Mouse (Mus musculus): ENCODE measurements around the gene Plekhb1. TPM values are rescaled to one million over a fixed set of nuclear protein-coding genes. Genes with fewer than 3 reads are reported as not detected.

The Plekhb1 gene
- 10.3 and 10.4 TPM in 2 replicates for polyA plus RNA-seq (2015; fragmentation: Nextera tagmentation; extraction: Ambion mirVana)

DNA sequence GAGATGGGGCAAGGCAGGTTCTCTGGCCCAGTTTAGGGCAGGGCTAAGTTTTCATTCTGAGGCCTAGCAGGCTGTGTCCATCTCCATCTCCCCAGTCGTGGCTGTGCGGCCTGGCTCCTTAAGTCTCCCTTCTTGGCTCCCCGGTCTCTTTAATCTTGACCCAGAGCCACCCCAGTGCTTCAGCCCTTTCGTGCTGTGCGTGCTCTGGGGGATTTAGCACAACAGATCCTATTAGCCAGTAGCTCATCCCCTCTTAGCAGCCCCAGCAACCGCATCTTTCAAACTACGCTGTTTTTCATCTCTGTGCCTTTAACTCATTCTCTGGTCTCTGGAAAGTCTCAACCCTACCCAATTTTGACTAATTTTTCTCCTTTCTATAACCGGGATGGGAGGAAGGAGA lies at the start of gene Plekhb1:
TSS of gene Plekhb1 (minus strand) at position 184 of the 400 bp plus-strand sequence.
- Histone ChIP-seq H3K4me3 (no peak within 1 kb of the TSS), H3K4me1 (peaks cover 20% of the 10 kb centered on the region), H3K9me3 (no peaks in the 10 kb centered on the region), H3K27ac (peak within 1 kb of the TSS; percentile 26; the same call in 1 of the 2 replicates), H3K9ac (no peak within 1 kb of the TSS), H3K27me3 (replicated peaks) (no peaks in the 10 kb centered on the region), H3K36me3 (replicated peaks) (no peaks in the 10 kb centered on the region), H3K4me2 (peak within 1 kb of the TSS; percentile 37)
- WGBS: 29% methylated on average over 8 of the region's 8 CpGs
- no peak for ATAC-seq (replicated peaks)

DNA sequence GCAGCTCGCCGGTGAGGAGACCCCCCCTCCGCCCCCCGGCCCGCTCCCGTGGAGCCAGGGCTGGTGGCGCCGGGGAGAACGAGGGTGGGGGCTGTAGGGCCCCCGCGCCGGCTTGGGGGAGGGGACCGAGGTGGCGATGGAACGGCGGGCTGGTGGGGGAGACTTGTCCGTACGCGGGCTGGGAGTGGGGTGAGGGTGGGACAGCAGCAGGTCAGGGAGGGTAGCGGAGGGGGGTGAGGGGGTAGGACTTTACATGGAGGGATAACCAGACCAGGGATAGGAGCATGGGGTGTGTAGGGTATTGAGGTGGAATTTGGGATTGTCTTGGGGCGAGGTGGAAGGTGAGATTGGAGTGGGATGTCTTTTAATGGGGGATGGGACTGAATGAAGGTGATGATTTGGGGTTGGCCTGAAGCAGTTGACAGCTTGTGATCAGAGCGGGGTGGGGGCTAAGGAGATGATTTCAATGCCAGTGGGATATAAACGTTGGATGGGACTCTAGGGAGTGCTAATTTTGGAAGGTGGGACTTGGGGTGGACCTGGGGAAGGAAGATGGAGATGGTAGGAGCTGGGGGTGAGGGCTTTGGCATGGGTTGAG lies 44.8 kb upstream of the Plekhb1 start:
- no peak; the same call in 1 of the 2 replicates for ATAC-seq (replicated peaks)
- peaks cover 19% of the 10 kb centered on the region for H3K4me1 ChIP-seq

DNA sequence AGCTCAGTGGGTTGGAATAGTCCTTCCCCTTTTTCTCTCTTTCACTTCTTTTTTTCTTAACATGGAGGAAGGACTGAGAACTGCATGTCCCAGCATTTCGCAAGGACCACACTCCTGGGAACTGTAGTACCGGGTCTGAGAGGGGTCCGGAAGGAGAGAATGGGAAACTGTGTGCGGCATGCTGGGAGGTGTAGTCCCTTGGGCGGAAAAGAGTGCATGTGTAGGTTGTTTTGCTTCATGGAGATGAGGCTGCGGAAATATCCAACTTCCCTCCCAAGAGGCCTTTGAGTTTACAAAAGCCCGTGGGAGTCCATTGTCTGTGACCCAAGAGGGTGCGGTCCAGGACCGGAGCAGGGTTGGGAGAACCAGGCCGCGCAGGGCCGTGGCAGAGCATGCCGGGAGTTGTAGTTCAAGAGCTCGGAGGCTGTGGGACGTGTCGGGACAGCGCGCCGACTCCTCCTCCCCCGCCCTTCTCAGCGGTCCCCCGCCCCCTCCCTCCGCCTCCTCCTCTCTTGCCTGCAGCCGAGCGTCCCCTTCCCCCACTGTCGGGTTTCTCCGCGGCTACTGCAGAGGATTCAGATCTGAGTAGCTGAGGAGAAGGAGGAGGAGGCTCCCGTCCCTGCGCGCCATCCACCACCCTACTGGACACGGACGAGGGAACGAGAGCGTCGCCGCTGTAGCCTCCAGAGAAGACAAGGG lies 44.1 kb upstream of the Plekhb1 start, which contains the start of gene Fam168a:
TSS of gene Fam168a (plus strand) at position 493 of the 699 bp plus-strand sequence.
- peak; percentile 98 for ATAC-seq (replicated peaks)
- Histone ChIP-seq H3K9me3 (no peaks in the 10 kb centered on the region), H3K27ac (peak within 1 kb of the TSS; percentile 100), H3K9ac (peak within 1 kb of the TSS; percentile 97), H3K4me3 (peak within 1 kb of the TSS; percentile 97), H3K36me3 (replicated peaks) (no peaks in the 10 kb centered on the region), H3K4me2 (peak within 1 kb of the TSS; percentile 80), H3K27me3 (replicated peaks) (no peaks in the 10 kb centered on the region), H3K4me1 (peaks cover 19% of the 10 kb centered on the region)
- under 1% methylated on average over 30 of the region's 37 CpGs for WGBS

More for the DNA sequence above, 44.8 kb upstream of the Plekhb1 start:
- H3K4me3 ChIP-seq: peak overlapping the region; percentile 97
- under 1% methylated on average over 23 of the region's 23 CpGs for WGBS
- H3K4me2 ChIP-seq: peak overlapping the region; percentile 80
- peak overlapping the region; percentile 97 for H3K9ac ChIP-seq
- no peaks in the 10 kb centered on the region for H3K9me3 ChIP-seq
- peak overlapping the region; percentile 100 for H3K27ac ChIP-seq
- H3K27me3 ChIP-seq (replicated peaks): no peaks in the 10 kb centered on the region
- no peaks in the 10 kb centered on the region for H3K36me3 ChIP-seq (replicated peaks)

DNA sequence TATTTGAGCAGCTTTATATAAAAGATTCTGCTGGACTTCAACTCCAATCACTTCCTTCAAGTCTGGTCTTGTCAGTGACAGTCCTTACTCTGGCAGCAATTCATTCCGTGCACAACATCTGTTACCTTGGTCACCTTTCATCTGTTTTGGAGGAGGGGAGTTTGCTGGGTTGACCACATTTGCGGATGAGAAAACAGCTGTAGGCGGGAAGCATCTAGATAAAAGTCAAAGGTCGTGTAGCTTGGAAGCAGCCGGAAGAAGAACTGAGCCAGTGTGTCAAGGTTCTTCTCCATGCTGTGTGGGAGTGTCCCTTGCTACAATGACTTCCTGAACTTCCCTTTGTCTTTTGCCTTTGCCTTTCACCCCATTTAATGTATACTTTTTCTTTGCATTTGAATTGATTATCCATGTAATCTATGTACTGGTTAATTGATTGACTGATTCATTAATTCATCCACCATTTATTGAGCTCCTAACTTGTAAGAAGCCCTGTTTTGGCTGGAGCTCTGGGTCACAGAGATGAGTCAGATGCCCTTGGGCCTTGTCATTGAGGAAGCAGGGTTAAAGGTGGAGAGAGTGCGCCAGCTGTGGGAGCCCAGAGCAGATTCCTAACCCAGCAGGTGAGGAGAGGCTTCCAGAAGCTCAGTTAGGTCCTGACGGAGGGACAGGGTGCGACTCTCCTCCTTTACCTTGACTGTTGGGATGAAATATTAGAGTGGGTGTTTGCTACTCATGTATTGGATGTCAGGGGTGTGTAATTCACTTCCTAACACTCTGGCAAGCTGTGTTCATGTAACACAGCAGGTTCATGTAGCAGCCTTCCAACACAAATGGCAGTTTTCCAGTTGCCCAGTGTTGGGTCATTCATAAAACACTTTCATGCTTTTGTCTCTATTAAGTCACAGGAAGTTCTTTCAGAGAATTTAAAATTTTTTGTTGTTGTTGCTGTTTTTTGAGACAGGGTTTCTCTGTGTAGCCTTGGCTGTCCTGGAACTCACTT lies 37.9 kb upstream of the Plekhb1 start:
- Histone ChIP-seq H3K4me3 (no peak overlapping the region), H3K4me2 (no peak overlapping the region), H3K4me1 (no peaks in the 10 kb centered on the region), H3K36me3 (replicated peaks) (no peaks in the 10 kb centered on the region), H3K9me3 (no peaks in the 10 kb centered on the region), H3K27me3 (replicated peaks) (no peaks in the 10 kb centered on the region), H3K9ac (no peak overlapping the region), H3K27ac (no peak overlapping the region)
- ATAC-seq (replicated peaks): no peak
- 67% methylated on average over 8 of the region's 8 CpGs for WGBS

DNA sequence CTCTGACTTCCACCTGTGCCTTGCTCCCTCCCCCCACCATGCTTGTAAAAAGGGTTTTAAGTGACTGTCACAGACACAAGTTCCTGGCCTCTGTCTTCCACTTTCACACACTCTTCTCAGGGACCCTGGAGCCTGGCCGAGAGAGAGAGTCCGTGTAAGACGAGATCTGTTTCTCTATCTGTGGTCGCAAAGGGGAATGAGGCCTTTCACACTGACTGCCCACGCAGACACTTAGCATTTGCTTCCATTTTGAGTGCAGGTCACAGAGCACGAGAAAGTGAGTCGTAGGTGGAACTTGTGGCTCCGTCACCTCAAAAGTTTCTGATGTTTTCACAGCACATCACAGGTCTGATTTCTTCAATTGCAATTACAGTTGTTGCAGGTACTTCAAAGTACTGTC lies 31.0 kb upstream of the Plekhb1 start:
- Histone ChIP-seq H3K36me3 (replicated peaks) (no peaks in the 10 kb centered on the region), H3K4me1 (no peaks in the 10 kb centered on the region), H3K27me3 (replicated peaks) (no peaks in the 10 kb centered on the region), H3K9ac (no peak overlapping the region), H3K9me3 (no peaks in the 10 kb centered on the region), H3K4me2 (no peak overlapping the region), H3K27ac (no peak overlapping the region), H3K4me3 (no peak overlapping the region)
- ATAC-seq (replicated peaks): no peak
- whole genome bisulfite sequencing: 80% methylated on average over 8 of the region's 8 CpGs

DNA sequence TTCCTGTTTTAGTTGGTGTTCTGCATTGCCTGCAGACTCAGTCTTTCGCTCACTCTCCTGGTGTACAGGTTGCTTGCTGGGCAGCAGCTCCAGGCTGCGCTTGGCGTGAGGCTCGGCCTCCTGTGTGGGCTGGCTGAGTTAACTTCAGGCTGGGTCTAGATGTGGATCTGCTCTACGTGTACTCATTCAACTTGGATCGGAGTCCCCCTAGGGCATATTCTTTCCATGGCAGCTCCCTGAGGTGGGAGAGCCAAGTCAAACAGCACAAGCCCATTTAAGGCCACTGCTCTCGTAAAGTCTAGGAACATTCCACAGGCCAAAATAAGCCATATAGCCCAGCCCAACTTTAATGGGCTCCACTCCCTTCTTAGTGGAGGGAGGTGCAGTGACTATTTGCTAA lies 26.3 kb upstream of the Plekhb1 start:
- no peaks in the 10 kb centered on the region for H3K36me3 ChIP-seq (replicated peaks)
- no peak overlapping the region for H3K27ac ChIP-seq
- no peaks in the 10 kb centered on the region for H3K27me3 ChIP-seq (replicated peaks)
- H3K4me2 ChIP-seq: no peak overlapping the region
- H3K9ac ChIP-seq: no peak overlapping the region
- no peak overlapping the region for H3K4me3 ChIP-seq
- 88% methylated on average over 7 of the region's 7 CpGs for WGBS
- no peak for ATAC-seq (replicated peaks)
- no peaks in the 10 kb centered on the region for H3K9me3 ChIP-seq
- H3K4me1 ChIP-seq: no peaks in the 10 kb centered on the region

DNA sequence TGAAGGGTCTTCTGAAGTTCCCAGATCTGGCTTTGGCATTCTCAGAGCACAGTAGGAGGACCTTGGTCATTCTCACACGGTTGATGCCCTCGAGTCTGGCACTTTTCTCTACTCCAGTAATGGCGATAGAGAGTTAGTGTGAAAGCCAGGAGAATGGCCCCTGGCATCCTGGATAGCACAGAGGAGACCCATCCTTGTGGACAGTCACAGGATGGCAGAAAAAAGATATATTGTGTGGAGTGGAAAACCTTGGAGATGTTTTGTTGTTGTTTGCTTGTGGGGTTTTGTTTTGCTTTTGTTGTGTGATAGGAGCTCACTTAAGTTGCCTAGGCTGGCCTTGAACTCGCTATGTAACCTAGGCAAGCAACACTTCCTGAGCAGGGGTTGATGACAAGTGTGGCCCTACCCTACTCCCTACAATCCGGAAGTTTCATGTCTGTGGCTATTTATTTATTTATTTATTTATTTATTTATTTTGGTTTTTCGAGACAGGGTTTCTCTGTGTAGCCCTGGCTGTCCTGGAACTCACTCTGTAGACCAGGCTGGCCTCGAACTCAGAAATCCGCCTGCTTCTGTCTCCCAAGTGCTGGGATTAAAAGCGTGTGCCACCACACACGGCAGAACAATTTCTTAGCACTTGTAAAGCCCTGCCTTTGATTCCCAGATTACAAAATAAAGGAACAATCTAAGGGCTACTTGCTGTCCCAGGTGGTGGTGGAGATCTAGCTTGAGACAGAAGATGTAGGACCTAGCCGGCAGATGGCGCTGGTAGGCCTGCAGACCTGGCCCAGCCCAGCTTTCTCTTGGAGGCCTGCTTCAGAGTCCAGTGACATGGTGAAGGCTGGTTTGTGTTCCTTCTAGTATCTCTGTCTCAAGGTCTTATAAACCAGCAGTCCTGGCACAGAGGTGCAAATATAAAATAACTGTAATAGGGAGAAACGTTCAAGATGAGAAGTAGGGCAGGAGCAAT lies 23.1 kb upstream of the Plekhb1 start:
- H3K4me3 ChIP-seq: no peak overlapping the region
- WGBS: 40% methylated on average over 13 of the region's 13 CpGs
- no peak overlapping the region for H3K9ac ChIP-seq
- H3K4me2 ChIP-seq: no peak overlapping the region
- H3K27ac ChIP-seq: no peak overlapping the region
- H3K36me3 ChIP-seq (replicated peaks): no peaks in the 10 kb centered on the region
- no peaks in the 10 kb centered on the region for H3K9me3 ChIP-seq
- H3K4me1 ChIP-seq: no peaks in the 10 kb centered on the region
- H3K27me3 ChIP-seq (replicated peaks): no peaks in the 10 kb centered on the region
- ATAC-seq (replicated peaks): peak; percentile 69; the same call in 1 of the 2 replicates

DNA sequence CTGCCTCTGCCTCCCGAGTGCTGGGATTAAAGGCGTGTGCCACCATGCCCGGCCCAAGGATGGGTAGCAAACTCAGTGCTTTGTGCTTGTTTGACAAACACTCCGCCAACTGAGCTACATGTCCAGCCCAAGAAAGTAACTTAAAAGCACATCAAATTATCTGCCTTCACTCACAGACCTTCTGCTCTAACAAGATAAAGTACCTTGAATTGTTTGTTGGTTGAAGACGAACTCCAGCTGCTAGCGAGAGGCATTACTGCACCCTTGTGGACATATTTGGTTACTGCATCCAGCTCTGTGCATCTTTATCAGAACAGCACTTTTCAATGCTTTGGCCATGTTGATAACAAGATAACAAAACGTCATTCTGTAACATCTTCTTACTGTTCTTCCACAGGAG lies 22.3 kb upstream of the Plekhb1 start:
- H3K9me3 ChIP-seq: no peaks in the 10 kb centered on the region
- H3K27ac ChIP-seq: no peak overlapping the region
- no peaks in the 10 kb centered on the region for H3K27me3 ChIP-seq (replicated peaks)
- H3K4me1 ChIP-seq: no peaks in the 10 kb centered on the region
- no peak for ATAC-seq (replicated peaks)
- no peak overlapping the region for H3K9ac ChIP-seq
- no peaks in the 10 kb centered on the region for H3K36me3 ChIP-seq (replicated peaks)
- no peak overlapping the region for H3K4me3 ChIP-seq
- no peak overlapping the region for H3K4me2 ChIP-seq
- 53% methylated on average over 7 of the region's 7 CpGs for WGBS

DNA sequence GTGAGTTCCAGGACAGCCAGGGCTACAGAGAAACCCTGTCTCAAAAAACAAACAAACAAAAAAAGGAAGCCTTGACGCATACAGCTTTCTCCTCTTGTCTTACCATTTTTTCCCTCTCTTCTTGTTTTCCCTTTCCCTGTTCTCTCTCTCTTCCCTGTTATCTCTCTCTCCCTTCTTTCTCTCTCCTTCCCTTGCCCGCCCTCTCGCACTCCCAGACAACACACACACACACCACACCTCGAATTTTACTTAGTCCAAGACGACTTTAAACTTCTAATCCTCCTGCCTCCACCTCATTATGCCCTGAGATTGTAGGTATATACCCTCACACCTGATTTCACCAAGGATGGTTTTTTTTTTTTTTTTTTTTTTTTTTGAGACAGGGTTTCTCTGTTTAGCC lies 21.9 kb upstream of the Plekhb1 start:
- Histone ChIP-seq H3K27me3 (replicated peaks) (no peaks in the 10 kb centered on the region), H3K9me3 (no peaks in the 10 kb centered on the region), H3K4me2 (no peak overlapping the region), H3K36me3 (replicated peaks) (no peaks in the 10 kb centered on the region), H3K27ac (no peak overlapping the region), H3K9ac (no peak overlapping the region), H3K4me1 (no peaks in the 10 kb centered on the region), H3K4me3 (no peak overlapping the region)
- ATAC-seq (replicated peaks): no peak
- 79% methylated on average over 5 of the region's 5 CpGs for WGBS

DNA sequence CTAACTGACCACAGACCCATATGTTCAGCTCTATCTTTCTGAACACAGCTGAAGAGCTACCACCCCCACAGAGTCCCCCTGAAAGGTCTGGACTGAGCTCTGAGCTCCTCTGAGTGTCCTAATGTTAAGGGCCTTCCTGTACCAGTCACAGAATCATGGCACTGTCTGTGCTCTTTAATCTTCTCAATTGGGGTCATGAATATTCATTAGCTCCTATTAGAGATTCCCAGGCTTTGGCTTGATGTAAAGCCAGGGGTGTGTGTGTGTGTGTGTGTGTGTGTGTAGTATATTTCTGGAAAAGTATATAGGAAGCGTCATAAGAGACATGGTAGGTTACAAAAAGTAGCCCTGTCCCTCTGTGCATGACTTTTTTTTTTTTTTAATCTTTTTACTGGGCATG lies 21.0 kb upstream of the Plekhb1 start:
- Histone ChIP-seq H3K36me3 (replicated peaks) (no peaks in the 10 kb centered on the region), H3K9me3 (no peaks in the 10 kb centered on the region), H3K4me1 (no peaks in the 10 kb centered on the region), H3K9ac (no peak overlapping the region), H3K27me3 (replicated peaks) (no peaks in the 10 kb centered on the region), H3K4me3 (no peak overlapping the region), H3K27ac (no peak overlapping the region), H3K4me2 (no peak overlapping the region)
- ATAC-seq (replicated peaks): no peak
- 78% methylated on average over 1 of the region's 1 CpGs for WGBS

DNA sequence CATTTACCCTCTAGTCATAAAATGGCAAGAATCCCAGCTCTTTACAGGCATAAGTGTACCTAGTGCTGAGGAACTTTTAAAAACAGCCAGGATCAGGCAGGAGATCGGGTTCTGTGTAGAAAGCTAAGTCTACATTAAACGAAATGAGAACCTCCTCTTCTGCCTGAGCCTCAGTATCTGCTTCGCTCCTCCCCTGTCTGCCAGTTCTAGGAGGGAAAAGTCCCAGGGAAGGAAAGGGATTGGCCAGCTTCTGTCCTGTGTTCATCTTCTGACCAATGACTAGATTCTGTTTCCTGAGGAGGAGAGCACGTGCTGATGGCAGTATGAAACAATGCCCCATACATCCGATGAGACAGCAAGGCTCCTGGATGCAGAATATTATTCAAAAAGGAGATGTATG lies 18.9 kb upstream of the Plekhb1 start:
- Histone ChIP-seq H3K27ac (no peak overlapping the region), H3K9ac (no peak overlapping the region), H3K36me3 (replicated peaks) (no peaks in the 10 kb centered on the region), H3K4me1 (no peaks in the 10 kb centered on the region), H3K4me3 (no peak overlapping the region), H3K27me3 (replicated peaks) (no peaks in the 10 kb centered on the region), H3K4me2 (no peak overlapping the region), H3K9me3 (no peaks in the 10 kb centered on the region)
- 55% methylated on average over 5 of the region's 5 CpGs for whole genome bisulfite sequencing
- ATAC-seq (replicated peaks): no peak; the same call in 1 of the 2 replicates

Measured in midbrain, embryonic 15.5 days (tissue).